Mouse (Mus musculus) embryonic fibroblast, embryonic 13.5 days (primary cell): ENCODE data around the gene Serinc2.

Source experiments
- CTCF ChIP-seq: IDR thresholded peaks from 2 replicates; pipeline ENCODE4 v1.5.1; 2011; ENCODE audit warnings: mild to moderate bottlenecking, control low read depth, low read length, moderate library complexity, borderline replicate concordance; ENCODE audit not compliant: insufficient read depth
- POLR2A ChIP-seq: IDR thresholded peaks from 2 replicates; pipeline ENCODE4 v1.6.1; 2011; ENCODE audit warnings: low read depth, mild to moderate bottlenecking, control low read depth, low read length, moderate library complexity

GRCm38 (mm10) chr4:130212421-130212820, 66.6 kb downstream of the Serinc2 start:
- TF ChIP-seq CTCF, result no peak
- TF ChIP-seq POLR2A, result no peak
